Mouse (Mus musculus): Measurements from ENCODE around the gene Wipf1. TPM values are rescaled to one million over a fixed set of nuclear protein-coding genes. Genes with fewer than 3 reads are reported as not detected.

Wipf1 gene
- polyA plus RNA-seq, 1 experiment: 56.6 TPM

DNA sequence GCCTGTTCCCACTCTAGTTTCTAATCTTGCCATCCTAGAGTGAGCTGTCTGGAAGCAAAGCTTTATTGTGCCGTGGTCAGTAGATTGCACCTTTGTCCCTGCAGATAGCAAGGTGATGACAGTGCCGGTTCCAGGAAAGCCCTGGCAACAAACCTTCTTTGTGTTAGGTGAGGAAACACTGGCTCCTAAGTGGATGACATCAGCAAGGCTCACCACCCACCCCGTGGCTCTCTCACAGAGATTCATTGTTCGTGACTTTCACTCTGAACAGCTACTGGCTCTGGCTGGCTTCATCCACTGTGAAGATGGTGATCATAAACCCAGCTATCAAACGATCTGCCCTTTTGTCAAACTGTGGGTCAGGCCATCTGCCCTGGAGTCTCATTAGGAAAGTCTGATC lies 113.6 kb downstream of the Wipf1 start:
- Histone ChIP-seq H3K27ac (ENCODE audit: control insufficient read depth, insufficient read depth, low read length) (no peak overlapping the region), H3K27me3 (ENCODE audit: control insufficient read depth, insufficient read depth, low read length) (no peaks in the 10 kb centered on the region)
- no peak for DNase-seq

DNA sequence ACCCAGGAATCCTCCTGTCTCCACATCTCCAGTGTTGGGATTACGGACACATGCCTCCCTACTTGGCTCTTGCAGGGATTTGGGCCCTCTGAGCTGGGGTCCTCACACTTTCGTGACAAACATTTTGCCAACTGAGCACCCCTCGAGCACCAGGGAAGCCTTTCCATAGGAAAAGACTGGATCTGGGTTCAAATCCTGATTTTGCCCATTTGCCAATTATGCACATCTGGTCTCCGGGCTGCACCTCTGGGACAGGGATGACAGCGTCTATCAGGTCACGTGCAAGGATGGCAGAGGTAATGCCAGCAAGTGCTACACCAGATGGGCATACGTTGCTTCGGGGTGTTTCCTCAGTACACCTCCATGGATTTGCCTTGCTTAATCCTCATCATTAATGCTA lies 119.5 kb downstream of the Wipf1 start:
- Histone ChIP-seq H3K27ac (ENCODE audit: control insufficient read depth, insufficient read depth, low read length) (no peak overlapping the region), H3K4me3 (ENCODE audit: control insufficient read depth, insufficient read depth, low read length) (no peak overlapping the region), H3K27me3 (ENCODE audit: control insufficient read depth, insufficient read depth, low read length) (no peaks in the 10 kb centered on the region), H3K4me1 (replicated peaks; ENCODE audit: control insufficient read depth, insufficient read depth, low read length) (no peaks in the 10 kb centered on the region), H3K36me3 (ENCODE audit: control insufficient read depth, insufficient read depth, low read length) (no peaks in the 10 kb centered on the region)
- 97% methylated on average over 8 of the region's 8 CpGs for WGBS
- no peak for TF ChIP-seq CTCF (IDR thresholded peaks at IDR 0.05; ENCODE audit: borderline replicate concordance, control insufficient read depth, extremely low read depth, insufficient read depth, low read length, poor library complexity)
- TF ChIP-seq POLR2A (IDR thresholded peaks at IDR 0.05; ENCODE audit: control insufficient read depth, extremely low read depth, insufficient read depth, low read length, poor library complexity): no peak
- DNase-seq: no peak

More for the DNA sequence above, 113.6 kb downstream of the Wipf1 start:
- H3K36me3 ChIP-seq (ENCODE audit: control insufficient read depth, insufficient read depth, low read length): no peaks in the 10 kb centered on the region
- TF ChIP-seq CTCF (IDR thresholded peaks at IDR 0.05; ENCODE audit: borderline replicate concordance, control insufficient read depth, extremely low read depth, insufficient read depth, low read length, poor library complexity): no peak
- TF ChIP-seq POLR2A (IDR thresholded peaks at IDR 0.05; ENCODE audit: control insufficient read depth, extremely low read depth, insufficient read depth, low read length, poor library complexity): no peak
- no peaks in the 10 kb centered on the region for H3K4me1 ChIP-seq (replicated peaks; ENCODE audit: control insufficient read depth, insufficient read depth, low read length)
- WGBS: 60% methylated on average over 5 of the region's 5 CpGs
- no peak overlapping the region for H3K4me3 ChIP-seq (ENCODE audit: control insufficient read depth, insufficient read depth, low read length)

DNA sequence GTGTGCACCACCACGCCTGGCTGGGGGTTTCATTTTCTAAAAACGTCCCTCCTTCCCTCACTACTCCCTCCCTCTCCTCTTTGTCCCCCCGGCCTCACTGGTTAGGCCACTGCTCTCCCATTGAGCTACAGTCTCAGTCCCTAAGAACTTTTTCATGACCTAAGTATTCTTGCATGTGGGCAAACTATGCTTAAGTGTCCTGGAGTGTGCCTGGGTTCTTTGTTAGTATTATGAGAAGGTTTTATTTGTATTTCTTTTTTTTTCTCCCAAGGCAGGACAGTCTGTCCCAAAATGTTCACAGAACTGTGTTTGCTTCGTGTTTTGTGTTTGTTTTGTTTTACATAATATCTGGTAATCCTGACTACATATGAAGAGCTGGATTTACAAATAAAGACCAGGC lies 121.9 kb downstream of the Wipf1 start:
- 80% methylated on average over 4 of the region's 4 CpGs for WGBS
- Histone ChIP-seq H3K4me3 (ENCODE audit: control insufficient read depth, insufficient read depth, low read length) (no peak overlapping the region), H3K36me3 (ENCODE audit: control insufficient read depth, insufficient read depth, low read length) (no peaks in the 10 kb centered on the region), H3K27ac (ENCODE audit: control insufficient read depth, insufficient read depth, low read length) (no peak overlapping the region), H3K27me3 (ENCODE audit: control insufficient read depth, insufficient read depth, low read length) (no peaks in the 10 kb centered on the region), H3K4me1 (replicated peaks; ENCODE audit: control insufficient read depth, insufficient read depth, low read length) (no peaks in the 10 kb centered on the region)
- DNase-seq: no peak
- TF ChIP-seq CTCF (IDR thresholded peaks at IDR 0.05; ENCODE audit: borderline replicate concordance, control insufficient read depth, extremely low read depth, insufficient read depth, low read length, poor library complexity) (no peak), POLR2A (IDR thresholded peaks at IDR 0.05; ENCODE audit: control insufficient read depth, extremely low read depth, insufficient read depth, low read length, poor library complexity) (no peak)

DNA sequence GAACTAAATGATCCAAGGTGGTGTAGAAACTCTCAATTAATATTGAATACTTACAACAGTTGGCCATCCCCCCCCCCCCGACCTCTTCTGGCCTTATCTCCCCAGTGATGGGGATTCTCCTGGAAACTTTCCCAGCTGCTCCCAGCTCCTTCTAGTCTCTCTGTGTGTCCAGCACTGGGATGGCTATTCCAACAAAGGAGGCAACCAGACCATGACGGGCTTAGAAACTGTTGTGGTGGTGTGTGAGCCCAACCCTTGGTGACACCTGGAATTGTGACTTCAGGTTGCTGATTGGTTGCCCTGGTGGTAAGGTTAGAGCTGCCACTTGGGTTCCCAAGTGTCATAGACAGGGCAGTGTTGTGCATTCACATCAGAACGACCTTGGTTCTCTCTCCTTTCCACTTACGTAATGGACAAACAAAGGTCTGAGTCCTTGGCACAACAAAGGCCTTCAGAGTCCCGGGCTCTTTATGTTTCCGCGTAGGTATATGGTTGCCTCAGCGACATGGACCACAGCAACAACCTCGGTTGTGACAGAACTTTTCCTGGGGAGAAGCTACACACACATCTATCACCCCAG lies 123.1 kb downstream of the Wipf1 start:
- DNase-seq: no peak
- Histone ChIP-seq H3K4me3 (ENCODE audit: control insufficient read depth, insufficient read depth, low read length) (no peak overlapping the region), H3K36me3 (ENCODE audit: control insufficient read depth, insufficient read depth, low read length) (no peaks in the 10 kb centered on the region), H3K4me1 (replicated peaks; ENCODE audit: control insufficient read depth, insufficient read depth, low read length) (no peaks in the 10 kb centered on the region), H3K27me3 (ENCODE audit: control insufficient read depth, insufficient read depth, low read length) (no peaks in the 10 kb centered on the region), H3K27ac (ENCODE audit: control insufficient read depth, insufficient read depth, low read length) (no peak overlapping the region)
- 94% methylated on average over 9 of the region's 9 CpGs for WGBS
- TF ChIP-seq CTCF (IDR thresholded peaks at IDR 0.05; ENCODE audit: borderline replicate concordance, control insufficient read depth, extremely low read depth, insufficient read depth, low read length, poor library complexity) (no peak), POLR2A (IDR thresholded peaks at IDR 0.05; ENCODE audit: control insufficient read depth, extremely low read depth, insufficient read depth, low read length, poor library complexity) (no peak)

DNA sequence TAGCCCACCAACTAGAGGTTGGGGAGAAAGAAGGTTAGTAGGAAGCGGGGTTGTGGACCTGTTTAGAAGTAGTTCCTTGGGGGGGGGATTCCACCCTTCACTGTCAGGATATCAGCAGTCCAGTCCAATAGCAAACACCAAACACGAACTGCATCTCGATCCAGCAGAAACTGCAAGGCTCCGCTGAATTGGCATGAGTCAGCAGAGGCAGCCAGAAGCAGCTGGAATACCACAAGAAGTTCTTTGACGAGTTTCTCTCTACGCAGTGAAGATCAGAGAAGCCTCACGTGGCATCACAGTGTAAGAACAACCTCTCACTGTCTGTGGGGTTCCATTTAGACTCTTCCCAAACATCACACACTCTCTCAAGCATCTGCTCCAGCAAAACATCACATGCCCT lies 124.6 kb downstream of the Wipf1 start:
- WGBS: 89% methylated on average over 7 of the region's 7 CpGs
- TF ChIP-seq CTCF (IDR thresholded peaks at IDR 0.05; ENCODE audit: borderline replicate concordance, control insufficient read depth, extremely low read depth, insufficient read depth, low read length, poor library complexity): no peak
- no peak for TF ChIP-seq POLR2A (IDR thresholded peaks at IDR 0.05; ENCODE audit: control insufficient read depth, extremely low read depth, insufficient read depth, low read length, poor library complexity)
- Histone ChIP-seq H3K27ac (ENCODE audit: control insufficient read depth, insufficient read depth, low read length) (no peak overlapping the region), H3K27me3 (ENCODE audit: control insufficient read depth, insufficient read depth, low read length) (no peaks in the 10 kb centered on the region), H3K36me3 (ENCODE audit: control insufficient read depth, insufficient read depth, low read length) (no peaks in the 10 kb centered on the region), H3K4me1 (replicated peaks; ENCODE audit: control insufficient read depth, insufficient read depth, low read length) (no peaks in the 10 kb centered on the region), H3K4me3 (ENCODE audit: control insufficient read depth, insufficient read depth, low read length) (no peak overlapping the region)
- no peak for DNase-seq

DNA sequence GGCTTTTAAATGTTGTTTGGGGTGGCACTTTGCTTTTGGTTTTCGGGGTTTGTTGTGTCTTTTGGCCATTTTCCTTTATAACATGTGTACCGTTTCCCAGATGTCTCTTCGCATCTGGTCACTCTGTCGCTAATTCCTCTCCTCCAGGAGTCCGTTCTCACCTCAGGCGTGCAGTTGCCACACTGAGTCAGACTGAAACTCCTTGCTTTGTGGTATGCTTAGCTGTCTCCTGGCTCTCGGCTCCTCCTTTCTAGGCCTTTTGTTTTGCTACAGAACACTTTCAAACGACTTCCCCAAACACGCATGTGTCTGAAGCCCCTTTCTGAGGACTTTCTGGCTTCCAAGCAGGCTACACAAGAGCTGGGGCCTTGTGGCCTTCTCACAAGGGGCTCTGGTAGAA lies 125.1 kb downstream of the Wipf1 start:
- no peak for DNase-seq
- no peak overlapping the region for H3K27ac ChIP-seq (ENCODE audit: control insufficient read depth, insufficient read depth, low read length)
- no peaks in the 10 kb centered on the region for H3K36me3 ChIP-seq (ENCODE audit: control insufficient read depth, insufficient read depth, low read length)
- no peak overlapping the region for H3K4me3 ChIP-seq (ENCODE audit: control insufficient read depth, insufficient read depth, low read length)
- no peak for TF ChIP-seq POLR2A (IDR thresholded peaks at IDR 0.05; ENCODE audit: control insufficient read depth, extremely low read depth, insufficient read depth, low read length, poor library complexity)
- no peak for TF ChIP-seq CTCF (IDR thresholded peaks at IDR 0.05; ENCODE audit: borderline replicate concordance, control insufficient read depth, extremely low read depth, insufficient read depth, low read length, poor library complexity)
- H3K4me1 ChIP-seq (replicated peaks; ENCODE audit: control insufficient read depth, insufficient read depth, low read length): no peaks in the 10 kb centered on the region
- WGBS: 88% methylated on average over 9 of the region's 9 CpGs
- H3K27me3 ChIP-seq (ENCODE audit: control insufficient read depth, insufficient read depth, low read length): no peaks in the 10 kb centered on the region
